Mouse (Mus musculus): Measurements from ENCODE around the gene Mmp23. TPM values are rescaled to one million over a fixed set of nuclear protein-coding genes. Genes with fewer than 3 reads are reported as not detected.
"Not testable (repeated sequence)": the region's sequence is repeated elsewhere in the genome, so short reads cannot be mapped to it uniquely, and the experiment has no call there.

The Mmp23 gene
- 3.7 and 4.2 TPM in 2 replicates for total RNA-seq (2021)
- long read RNA-seq, transcript Mmp23-201 (8 exons, 1,434 nt): major isoform, 5 of 7 reads
- long read RNA-seq, partial matches to known transcripts: 2 of 7 reads
- long read RNA-seq, other reads (novel, unspliced or antisense): 0 of 7 reads

DNA sequence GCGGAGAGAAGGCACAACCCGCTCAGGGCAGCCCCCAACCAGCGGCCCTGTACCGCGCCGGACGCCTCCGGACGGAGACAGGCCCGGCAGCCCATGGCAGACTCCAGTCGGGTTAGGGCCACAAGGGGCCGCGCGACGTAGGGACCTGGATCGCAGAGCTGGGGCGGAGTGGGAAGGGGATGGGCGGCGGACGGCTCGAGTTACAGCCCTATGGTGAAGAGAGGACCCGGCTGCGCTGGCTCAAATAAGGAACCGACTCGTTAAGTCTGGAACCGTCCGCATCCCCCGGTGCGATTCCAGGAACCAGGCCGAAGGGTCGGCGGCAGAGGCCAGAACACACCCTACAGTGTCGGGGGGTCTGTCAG is at the start of gene Mmp23:
Mmp23 (minus strand) TSS at position 299 of the 365 bp plus-strand sequence.
- peak; percentile 41 for DNase-seq

- no peak for DNase-seq
These were observed 47.2 kb upstream of the Mmp23 start for GRCm38 (mm10) chr4:155700425-155700824.

GRCm38 (mm10) chr4:155696261-155697255 is 43.4 kb upstream of the Mmp23 start:
- peak; percentile 52 for DNase-seq

DNA sequence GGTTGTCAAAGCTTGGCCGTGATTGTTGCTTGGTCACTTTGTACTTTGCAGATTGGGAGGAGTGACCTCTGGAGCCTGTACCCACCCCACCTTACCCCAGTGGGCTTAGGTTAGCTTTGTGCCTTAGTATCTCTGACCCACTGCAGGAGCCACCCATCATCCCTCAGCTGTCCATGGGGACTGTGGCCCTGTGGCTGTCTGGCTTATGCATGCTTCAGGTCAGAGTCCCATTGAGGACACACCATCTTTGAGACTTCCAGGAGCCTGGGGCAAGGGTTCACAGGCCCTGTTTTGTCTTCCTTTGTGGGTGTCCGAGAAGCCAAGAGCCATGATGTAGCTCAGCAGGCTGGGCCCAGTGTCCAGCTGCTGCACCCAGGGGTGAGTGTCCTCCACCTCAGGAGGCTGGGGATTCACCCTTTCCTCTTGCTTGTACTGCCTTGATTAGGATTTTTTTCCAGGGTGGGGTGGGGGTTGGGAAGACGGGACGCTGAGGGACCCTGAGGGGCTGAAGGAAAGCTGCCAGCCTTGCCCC is 42.4 kb upstream of the Mmp23 start:
- peak; percentile 9 for DNase-seq

DNA sequence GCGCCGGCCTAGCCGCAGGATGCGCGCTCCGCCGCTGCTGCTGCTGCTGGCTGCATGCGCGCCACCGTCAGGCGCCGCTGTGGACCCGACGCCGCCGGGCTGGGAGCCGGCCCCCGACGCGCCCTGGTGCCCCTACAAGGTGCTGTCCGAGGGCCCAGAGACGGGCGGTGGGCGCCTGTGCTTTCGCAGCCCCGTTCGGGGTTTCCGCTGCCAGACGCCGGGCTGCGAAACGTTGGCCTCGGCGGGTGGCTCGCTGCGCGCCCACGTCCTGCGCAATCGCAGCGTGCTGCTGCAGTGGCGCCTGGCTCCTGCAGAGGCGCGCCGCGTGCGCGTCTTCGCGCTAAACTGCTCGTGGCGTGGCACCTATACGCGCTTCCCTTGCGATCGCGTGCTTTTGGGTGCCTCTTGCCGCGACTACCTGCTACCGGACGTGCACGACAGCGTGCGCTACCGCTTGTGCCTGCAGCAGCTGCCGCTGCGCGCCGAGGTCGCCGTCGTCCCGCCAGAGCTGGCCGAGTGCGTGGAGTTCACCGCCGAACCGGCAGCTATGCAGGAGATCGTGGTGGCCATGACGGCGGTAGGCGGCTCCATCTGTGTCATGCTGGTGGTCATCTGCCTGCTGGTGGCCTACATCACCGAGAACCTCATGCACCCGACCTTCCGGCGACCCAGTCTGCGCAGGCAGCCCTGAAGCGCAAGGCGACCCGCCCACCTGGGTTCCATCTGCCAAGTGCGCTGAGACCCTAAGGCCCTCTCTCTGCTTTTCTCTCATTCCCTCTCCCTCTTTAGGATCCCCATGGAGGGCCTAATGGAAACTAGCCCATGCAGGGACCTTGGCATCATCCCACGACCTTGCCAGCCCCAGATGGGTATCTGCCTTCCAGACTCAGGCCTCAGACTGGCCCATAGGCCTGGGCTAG is 41.6 kb upstream of the Mmp23 start:
- DNase-seq: peak; percentile 61

DNA sequence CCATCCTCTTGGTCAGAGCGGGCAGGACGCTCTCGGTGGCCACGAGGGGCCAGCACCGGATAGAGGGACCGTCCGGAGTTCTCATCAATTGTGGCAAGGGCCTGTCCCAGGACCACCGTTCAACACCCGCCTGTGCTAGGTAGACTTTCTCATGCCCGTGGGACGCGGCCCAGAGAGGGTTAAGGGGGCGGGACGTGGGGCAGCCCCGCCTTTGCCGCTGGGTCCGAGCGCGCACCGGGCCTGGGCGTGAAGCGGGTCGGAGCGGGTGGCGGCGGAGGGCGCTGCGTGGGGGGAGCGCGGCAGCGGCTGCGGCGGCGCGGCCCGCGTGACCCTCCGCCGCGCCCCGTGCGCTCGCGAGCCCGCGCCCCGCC is 40.9 kb upstream of the Mmp23 start, which contains the start of gene Fndc10:
Fndc10 (plus strand) TSS at position 232 of the 371 bp plus-strand sequence.
- peak; percentile 84 for DNase-seq

- DNase-seq: no peak
These were observed 39.2 kb upstream of the Mmp23 start for GRCm38 (mm10) chr4:155692421-155692820.

DNA sequence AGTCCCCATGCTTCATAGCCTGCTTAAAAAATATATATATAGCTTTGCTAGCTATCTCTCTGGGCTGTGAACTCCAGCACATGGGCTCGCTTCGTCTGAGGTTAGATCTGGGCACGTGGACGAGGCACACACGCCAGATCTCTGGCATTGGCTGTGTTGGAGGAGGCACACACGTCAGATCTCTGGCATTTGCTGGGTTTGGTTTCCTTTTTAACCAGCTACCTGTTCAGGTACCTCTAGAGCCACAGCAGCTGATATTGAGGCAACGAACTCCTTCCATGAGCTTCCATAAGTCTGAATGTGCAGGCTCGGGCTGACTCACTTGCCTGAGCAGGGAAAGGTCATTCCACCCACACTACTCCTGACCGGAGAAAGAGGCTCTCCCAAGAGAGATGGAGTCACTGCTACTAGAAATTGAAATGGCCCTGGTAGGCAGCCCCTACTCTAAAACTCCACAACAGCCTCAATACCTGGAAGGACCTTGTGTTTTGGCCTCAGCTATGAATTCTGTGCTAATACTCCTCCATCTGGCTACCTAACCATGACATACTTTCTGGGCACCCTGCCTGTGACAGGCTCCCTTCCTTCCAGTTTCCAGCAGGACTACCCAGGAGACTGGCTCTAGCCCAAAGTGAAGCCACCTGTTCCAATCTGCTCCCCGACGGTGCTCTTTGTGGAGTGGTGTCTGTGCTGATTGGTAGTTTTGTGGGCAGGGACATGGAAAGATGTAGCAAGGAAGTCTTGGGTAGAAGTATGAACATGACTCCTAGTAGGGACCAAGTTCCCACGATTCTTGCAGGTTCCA is 37.6 kb upstream of the Mmp23 start:
- peak; percentile 20 for DNase-seq

DNA sequence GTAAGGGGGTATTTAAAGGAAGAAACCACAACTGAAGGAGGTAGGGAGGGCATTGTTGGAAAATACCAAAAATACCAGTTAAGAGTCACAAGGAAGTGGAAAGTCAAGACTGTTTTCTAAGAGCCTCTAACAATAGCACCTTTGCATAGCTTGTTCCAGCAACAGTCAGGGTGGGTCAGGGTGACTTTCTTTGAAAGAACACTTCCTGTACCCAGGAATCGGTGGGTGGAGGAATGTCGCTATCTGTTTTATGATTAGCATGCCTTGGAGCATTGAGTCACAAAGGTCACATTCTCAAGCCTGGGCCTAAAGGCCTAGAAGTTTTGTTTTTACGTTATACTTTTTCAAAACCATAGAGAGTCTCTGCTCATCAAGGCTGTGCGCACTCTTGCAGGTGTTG is 34.6 kb upstream of the Mmp23 start:
- not testable (repeated sequence) for DNase-seq

DNA sequence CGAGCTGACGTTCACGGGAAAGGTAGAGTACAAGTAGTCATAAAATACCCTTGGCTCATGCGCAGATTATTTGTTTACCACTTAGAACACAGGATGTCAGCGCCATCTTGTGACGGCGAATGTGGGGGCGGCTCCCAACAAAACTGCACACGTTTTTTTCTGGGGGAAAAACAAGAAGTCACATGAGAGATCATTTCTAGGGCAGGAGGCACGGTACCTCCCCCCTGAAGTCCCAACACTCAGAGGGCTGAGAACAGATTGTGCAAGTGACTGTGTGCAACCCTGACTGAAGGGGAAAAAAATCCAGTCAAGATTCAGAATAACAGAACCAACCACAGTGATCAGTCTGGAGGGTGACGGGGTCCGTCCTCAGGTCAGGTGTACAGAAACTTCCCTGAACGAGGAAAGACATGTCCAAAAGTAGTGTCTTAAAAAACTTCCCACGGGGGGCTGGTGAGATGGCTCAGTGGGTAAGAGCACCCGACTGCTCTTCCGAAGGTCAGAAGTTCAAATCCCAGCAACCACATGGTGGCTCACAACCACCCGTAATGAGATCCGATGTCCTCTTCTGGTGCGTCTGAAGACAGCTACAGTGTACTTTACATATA is 30.6 kb upstream of the Mmp23 start:
- not testable (repeated sequence) for DNase-seq

GRCm38 (mm10) chr4:155675991-155676390 is 22.8 kb upstream of the Mmp23 start:
- no peak for DNase-seq

DNA sequence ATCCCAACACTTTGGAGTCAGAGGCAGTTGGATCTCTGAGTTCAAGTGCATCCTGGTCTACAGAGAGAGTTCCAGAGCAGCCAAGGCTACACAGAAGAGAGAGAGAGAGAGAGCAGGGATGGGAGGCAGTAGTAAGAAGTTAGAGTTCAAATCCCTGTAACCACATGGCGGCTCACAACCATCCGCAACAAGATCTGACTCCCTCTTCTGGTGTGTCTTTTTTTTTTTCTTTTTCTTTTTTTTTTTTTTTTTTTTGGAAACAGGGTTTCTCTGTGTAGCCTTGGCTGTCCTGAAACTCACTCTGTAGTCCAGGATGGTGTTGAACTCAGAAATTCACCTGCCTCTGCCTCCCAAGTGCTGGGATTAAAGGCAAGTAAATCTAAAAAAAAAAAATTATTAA is 18.9 kb upstream of the Mmp23 start:
- no peak for DNase-seq

DNA sequence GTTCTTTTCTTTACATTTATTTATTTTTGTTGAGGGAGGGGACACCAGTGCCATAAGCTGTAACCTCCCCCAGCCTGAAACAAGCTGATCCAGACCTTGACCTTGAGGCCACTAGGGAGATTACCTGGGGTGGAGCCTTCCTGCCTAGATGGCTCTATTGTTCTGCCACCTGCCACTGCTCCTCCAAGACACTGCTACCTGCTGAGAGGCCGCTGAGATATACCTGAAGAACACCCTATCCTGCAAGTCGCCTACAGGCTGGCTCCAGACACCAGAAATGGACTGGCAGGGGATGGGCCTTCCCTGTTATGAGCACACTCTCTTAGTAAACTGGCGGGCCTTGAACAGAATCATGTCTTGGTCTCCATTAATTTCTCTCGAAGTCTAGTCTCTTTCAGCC is 17.1 kb upstream of the Mmp23 start:
- not testable (repeated sequence) for DNase-seq

DNA sequence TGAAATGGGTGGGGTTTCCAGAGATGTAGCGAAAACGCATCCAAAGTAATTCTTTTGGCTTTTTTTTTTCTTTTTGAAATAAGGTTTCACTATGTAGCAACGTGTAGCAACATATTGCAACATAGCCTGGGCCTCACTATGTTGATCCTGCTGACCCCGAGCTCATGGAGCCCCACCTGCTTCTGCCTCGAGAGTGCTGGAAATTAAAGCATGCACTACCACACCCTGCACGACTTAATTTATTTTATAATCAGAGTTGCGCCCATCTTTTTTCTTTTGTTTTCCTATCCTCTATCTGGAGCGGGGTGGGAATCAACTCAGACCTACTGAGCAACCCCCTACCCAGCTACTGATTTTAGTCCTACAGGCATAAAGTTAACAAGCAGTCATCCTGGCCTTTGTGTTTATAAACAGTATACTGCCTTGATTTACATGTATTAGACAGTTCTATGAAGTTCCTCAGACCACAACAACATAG is 16.5 kb upstream of the Mmp23 start:
- no peak for DNase-seq

- DNase-seq: peak; percentile 95
These were observed 15.8 kb upstream of the Mmp23 start, which contains the start of gene Mib2 for GRCm38 (mm10) chr4:155668689-155669597. Gene Mib2 (minus strand): TSS chr4:155669198.

DNA sequence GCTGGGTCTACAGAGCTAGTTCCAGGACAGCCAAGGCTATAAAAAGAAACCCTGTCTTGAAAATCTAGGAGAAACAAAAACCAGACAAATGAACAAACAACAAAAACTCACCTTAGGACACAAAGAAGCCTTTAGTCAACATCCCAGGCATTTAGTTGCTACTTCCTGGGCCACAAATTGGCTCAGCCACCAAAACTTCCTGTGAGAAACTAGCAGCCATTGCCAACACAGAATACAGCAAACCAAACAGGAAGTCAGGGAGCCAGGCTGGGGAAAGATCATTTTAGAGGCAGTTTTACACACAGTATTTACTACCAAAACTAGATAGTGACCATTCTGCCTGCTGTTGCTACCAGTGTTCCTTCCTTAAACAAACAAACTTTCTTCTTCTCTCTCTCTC is 13.7 kb upstream of the Mmp23 start:
- no peak for DNase-seq

DNA sequence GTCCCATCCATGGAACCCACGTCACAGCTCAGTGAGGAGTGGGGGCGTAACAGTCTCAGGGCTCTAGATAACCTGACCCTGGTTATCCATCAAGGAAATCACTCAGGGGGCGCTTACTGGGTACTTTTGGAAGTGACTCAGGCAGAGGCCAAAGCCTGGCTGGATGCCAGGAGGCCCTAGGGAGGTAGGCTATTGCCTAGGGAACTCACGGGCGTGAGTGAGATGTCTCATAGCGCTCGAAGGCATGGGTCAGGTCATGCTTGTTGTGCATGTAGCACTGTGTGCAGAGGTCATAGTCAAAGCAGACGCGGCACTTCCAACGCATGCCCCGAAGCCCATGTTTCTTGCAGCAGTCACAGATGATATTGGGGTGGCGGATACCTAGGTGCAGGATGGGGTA is 7.5 kb upstream of the Mmp23 start:
- DNase-seq: peak; percentile 59

GRCm38 (mm10) chr4:155658961-155659360 is 5.8 kb upstream of the Mmp23 start:
- no peak for DNase-seq

DNA sequence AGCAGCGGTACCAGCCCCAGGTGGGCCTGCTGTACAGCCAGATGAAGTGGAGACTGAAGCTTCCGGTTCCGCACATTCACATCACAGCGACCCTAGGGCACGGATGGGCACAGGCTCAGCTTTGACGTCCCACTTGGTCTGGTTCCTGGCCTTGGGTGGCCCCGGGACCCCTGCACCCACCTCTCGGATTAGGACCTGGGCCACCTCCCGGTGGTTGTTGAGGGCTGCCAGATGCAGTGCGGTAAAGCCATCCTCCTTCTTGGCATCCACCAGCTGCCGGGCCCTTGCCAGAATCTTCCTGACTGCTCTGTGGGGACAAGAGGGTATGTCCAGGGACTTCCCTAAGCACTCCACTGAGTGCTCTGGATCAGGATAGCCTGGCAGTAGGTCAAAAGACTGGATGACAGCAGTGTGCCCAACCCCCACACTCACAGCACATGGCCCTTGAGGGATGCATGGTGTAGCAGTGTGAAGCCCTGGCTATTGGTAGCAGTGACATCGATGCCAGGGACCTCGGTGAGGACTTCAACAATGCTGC is 3.1 kb upstream of the Mmp23 start:
- no peak for DNase-seq

Data from adrenal gland, postnatal 25 days (tissue).